Mouse (Mus musculus) left cerebral cortex, adult 18-20 months (tissue): ENCODE measurements around the gene Vsx1. TPM values are rescaled to one million over a fixed set of nuclear protein-coding genes. Genes with fewer than 3 reads are reported as not detected.

ENCODE experiments used
- DNase-seq, 2 experiments: peaks; one replicate each; pipeline ENCODE4 v3.0.0; 2021 to 2022; ENCODE audit warnings: low spot score in 2 of 2, mixed read lengths in 1 of 2
- total RNA-seq, 2 experiments: library from RNA; stranded (reverse); gene quantifications; 2 replicates each; pipeline ENCODE4 v1.2.3; 2021

The Vsx1 gene
- total RNA-seq, 2 experiments from 2014 or later = not detected

- peak; percentile 64 to 66 for DNase-seq
These were observed 21.1 kb downstream of the Vsx1 start, which contains the start of gene Acss1 for GRCm38 (mm10) chr2:150667820-150668766. Gene Acss1, minus strand, starts transcription at chr2:150668500.

- no peak for DNase-seq
These were observed 21.9 kb downstream of the Vsx1 start for GRCm38 (mm10) chr2:150667065-150667819.

- no peak for DNase-seq
These were observed 22.5 kb downstream of the Vsx1 start for GRCm38 (mm10) chr2:150666723-150667064.

GRCm38 (mm10) chr2:150665534-150666451 is 23.4 kb downstream of the Vsx1 start:
- no peak for DNase-seq

GRCm38 (mm10) chr2:150665006-150665405 is 24.2 kb downstream of the Vsx1 start:
- no peak for DNase-seq

- no peak for DNase-seq
These were observed 24.8 kb downstream of the Vsx1 start for GRCm38 (mm10) chr2:150664152-150664920.

- peak in 1 of 2 experiments; percentile 37 for DNase-seq
These were observed 25.9 kb downstream of the Vsx1 start for GRCm38 (mm10) chr2:150663255-150663654.

GRCm38 (mm10) chr2:150662007-150662406 is 27.2 kb downstream of the Vsx1 start:
- DNase-seq = no peak

- DNase-seq = no peak
These were observed 28.3 kb downstream of the Vsx1 start for GRCm38 (mm10) chr2:150660668-150661451.

GRCm38 (mm10) chr2:150660049-150660448 is 29.1 kb downstream of the Vsx1 start:
- no peak for DNase-seq

- DNase-seq = no peak
These were observed 32.0 kb downstream of the Vsx1 start for GRCm38 (mm10) chr2:150656975-150657768.

GRCm38 (mm10) chr2:150656112-150656511 is 33.0 kb downstream of the Vsx1 start:
- no peak for DNase-seq

- no peak for DNase-seq
These were observed 33.9 kb downstream of the Vsx1 start for GRCm38 (mm10) chr2:150655290-150655689.

GRCm38 (mm10) chr2:150654814-150655213 is 34.3 kb downstream of the Vsx1 start:
- no peak for DNase-seq

GRCm38 (mm10) chr2:150651366-150651765 is 37.8 kb downstream of the Vsx1 start:
- no peak for DNase-seq

GRCm38 (mm10) chr2:150650511-150651074 is 38.6 kb downstream of the Vsx1 start:
- no peak for DNase-seq

GRCm38 (mm10) chr2:150648300-150648895 is 40.8 kb downstream of the Vsx1 start:
- DNase-seq = no peak
